ENCODE assay signal across 7 mouse cellular contexts in the genomic region with DNA sequence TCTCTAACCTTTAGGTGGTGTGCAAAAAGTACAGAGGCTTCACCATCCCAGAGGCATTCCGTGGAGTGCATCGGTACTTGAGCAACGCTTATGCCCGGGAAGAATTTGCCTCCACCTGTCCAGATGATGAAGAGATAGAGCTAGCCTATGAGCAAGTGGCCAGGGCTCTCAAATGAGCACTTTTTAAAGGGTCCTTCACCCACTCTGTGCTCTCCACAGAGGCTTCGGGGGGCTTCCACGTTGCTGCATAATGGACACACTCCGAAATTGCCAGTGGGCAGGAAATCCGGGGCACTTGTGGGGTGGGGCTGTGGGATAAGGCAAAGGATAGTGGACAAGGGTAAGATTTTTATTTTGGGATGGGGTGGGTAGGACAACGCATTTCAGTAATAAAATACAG. TPM values are rescaled to one million over a fixed set of nuclear protein-coding genes. Genes with fewer than 3 reads are reported as not detected.
DNase-seq lines count a peak whose midpoint lies in the region; ATAC-seq lines count a peak whose summit lies in the region.

No protein-coding gene starts in this region.

- peak overlapping the region; percentile 79 for H3K4me3 ChIP-seq in forebrain, embryonic 13.5 days
- no peak overlapping the region for H3K4me3 ChIP-seq in intestine, embryonic 16.5 days (ENCODE audit: low read length)
- H3K4me3 ChIP-seq in neural tube, embryonic 14.5 days (ENCODE audit: low read depth, low read length) = peak overlapping the region; percentile 77

- peaks cover 30% of the 10 kb centered on the region for H3K4me1 ChIP-seq in forebrain, embryonic 13.5 days
- H3K4me1 ChIP-seq in intestine, embryonic 16.5 days (ENCODE audit: control insufficient read depth, insufficient read depth, low read length) = peaks cover 24% of the 10 kb centered on the region
- H3K4me1 ChIP-seq in neural tube, embryonic 14.5 days (ENCODE audit: control insufficient read depth, insufficient read depth, low read length) = peaks cover 13% of the 10 kb centered on the region

- H3K27me3 ChIP-seq in forebrain, embryonic 13.5 days = peaks cover 3% of the 10 kb centered on the region; the same call in 1 of the 2 replicates
- H3K27me3 ChIP-seq in intestine, embryonic 16.5 days (replicated peaks; ENCODE audit: control insufficient read depth, insufficient read depth, low read length) = no peaks in the 10 kb centered on the region
- H3K27me3 ChIP-seq in neural tube, embryonic 14.5 days (ENCODE audit: control insufficient read depth, insufficient read depth, low read length) = no peaks in the 10 kb centered on the region

- peaks cover 65% of the 10 kb centered on the region for H3K36me3 ChIP-seq in forebrain, embryonic 13.5 days (ENCODE audit: poor library complexity, severe bottlenecking)
- peaks cover 30% of the 10 kb centered on the region for H3K36me3 ChIP-seq in intestine, embryonic 16.5 days (ENCODE audit: control insufficient read depth, insufficient read depth, low read length)
- H3K36me3 ChIP-seq in neural tube, embryonic 14.5 days (ENCODE audit: control insufficient read depth, insufficient read depth, low read length) = peaks cover 9% of the 10 kb centered on the region

- WGBS in forebrain, embryonic 13.5 days = 78% methylated on average over 9 of the region's 9 CpGs
- 48% methylated on average over 9 of the region's 9 CpGs for WGBS in intestine, embryonic 16.5 days
- 70% methylated on average over 9 of the region's 9 CpGs for WGBS in neural tube, embryonic 14.5 days

- H3K9ac ChIP-seq in forebrain, embryonic 13.5 days = no peak overlapping the region
- 0 out of 2 replicates have a peak overlapping the region, but pooled peaks have one; percentile 84 for H3K9ac ChIP-seq in intestine, embryonic 16.5 days (ENCODE audit: low read depth, low read length)
- H3K9ac ChIP-seq in neural tube, embryonic 14.5 days (replicated peaks; ENCODE audit: low read depth, low read length) = no peak overlapping the region

- no peaks in the 10 kb centered on the region for H3K9me3 ChIP-seq in forebrain, embryonic 13.5 days (replicated peaks)
- no peaks in the 10 kb centered on the region for H3K9me3 ChIP-seq in intestine, embryonic 16.5 days (ENCODE audit: control insufficient read depth, low read length)
- H3K9me3 ChIP-seq in neural tube, embryonic 14.5 days (ENCODE audit: control insufficient read depth, low read length) = no peaks in the 10 kb centered on the region

- peak overlapping the region; percentile 94; the same call in 1 of the 2 replicates for H3K27ac ChIP-seq in forebrain, embryonic 13.5 days
- H3K27ac ChIP-seq in intestine, embryonic 16.5 days (ENCODE audit: low read length) = peak overlapping the region; percentile 45; the same call in 1 of the 2 replicates
- H3K27ac ChIP-seq in neural tube, embryonic 14.5 days (ENCODE audit: low read depth, low read length) = no peak overlapping the region; the same call in 1 of the 2 replicates

- H3K4me2 ChIP-seq in forebrain, embryonic 13.5 days = peak overlapping the region; percentile 91
- peak overlapping the region; percentile 67; the same call in 1 of the 2 replicates for H3K4me2 ChIP-seq in intestine, embryonic 16.5 days (ENCODE audit: low read depth, low read length)
- peak overlapping the region; percentile 84 for H3K4me2 ChIP-seq in neural tube, embryonic 14.5 days (ENCODE audit: low read depth, low read length)

- ATAC-seq in forebrain, embryonic 13.5 days = 0 out of 2 replicates have a peak, but pooled peaks have one; percentile 0
- no peak for ATAC-seq in intestine, embryonic 16.5 days
- peak; percentile 9; the same call in 1 of the 2 replicates for ATAC-seq in neural tube, embryonic 14.5 days (ENCODE audit: low read depth)

- DNase-seq in kidney, postnatal 10 days = peak; percentile 33
- no peak for DNase-seq in kidney, adult 9 months
- no peak for DNase-seq in frontal cortex, postnatal 25 days (ENCODE audit: low spot score in 2 of 2)
- DNase-seq in right cerebral cortex, postnatal 25 days = no peak

RNA-seq across cellular contexts. Expression of a gene that starts 0.5 kb away (rescaled TPM):
- 543 and 566 TPM in 2 replicates for polyA plus RNA-seq in forebrain, embryonic 13.5 days (2015; fragmentation: Nextera tagmentation; extraction: Ambion mirVana)
- 146 and 170 TPM in 2 replicates for polyA plus RNA-seq in intestine, embryonic 16.5 days (2015; fragmentation: Nextera tagmentation; extraction: Ambion mirVana)
- polyA plus RNA-seq in neural tube, embryonic 14.5 days (2014; fragmentation: Nextera tagmentation; extraction: Ambion mirVana) = 269 and 303 TPM in 2 replicates

RNA-seq across cellular contexts. Expression of a gene that starts 6.9 kb away (rescaled TPM):
- polyA plus RNA-seq in forebrain, embryonic 13.5 days (2015; fragmentation: Nextera tagmentation; extraction: Ambion mirVana) = not detected in 2 replicates
- 0.24 TPM in 1 of 2 replicates, not detected in the other for polyA plus RNA-seq in intestine, embryonic 16.5 days (2015; fragmentation: Nextera tagmentation; extraction: Ambion mirVana)
- not detected in 2 replicates for polyA plus RNA-seq in neural tube, embryonic 14.5 days (2014; fragmentation: Nextera tagmentation; extraction: Ambion mirVana)

RNA-seq across cellular contexts. Expression of a gene that starts 7.7 kb away (rescaled TPM):
- 0.29 and 0.56 TPM in 2 replicates for polyA plus RNA-seq in forebrain, embryonic 13.5 days (2015; fragmentation: Nextera tagmentation; extraction: Ambion mirVana)
- 0.37 and 0.40 TPM in 2 replicates for polyA plus RNA-seq in intestine, embryonic 16.5 days (2015; fragmentation: Nextera tagmentation; extraction: Ambion mirVana)
- polyA plus RNA-seq in neural tube, embryonic 14.5 days (2014; fragmentation: Nextera tagmentation; extraction: Ambion mirVana) = 0.12 and 0.15 TPM in 2 replicates

RNA-seq across cellular contexts. Expression of a gene that starts 8.6 kb away (rescaled TPM):
- polyA plus RNA-seq in forebrain, embryonic 13.5 days (2015; fragmentation: Nextera tagmentation; extraction: Ambion mirVana) = 141 and 147 TPM in 2 replicates
- 405 and 416 TPM in 2 replicates for polyA plus RNA-seq in intestine, embryonic 16.5 days (2015; fragmentation: Nextera tagmentation; extraction: Ambion mirVana)
- 13.3 and 37.0 TPM in 2 replicates for polyA plus RNA-seq in neural tube, embryonic 14.5 days (2014; fragmentation: Nextera tagmentation; extraction: Ambion mirVana)

RNA-seq across cellular contexts. Expression of a gene that starts 11.8 kb away (rescaled TPM):
- 4.5 and 5.9 TPM in 2 replicates for polyA plus RNA-seq in forebrain, embryonic 13.5 days (2015; fragmentation: Nextera tagmentation; extraction: Ambion mirVana)
- polyA plus RNA-seq in intestine, embryonic 16.5 days (2015; fragmentation: Nextera tagmentation; extraction: Ambion mirVana) = 3.6 and 4.4 TPM in 2 replicates
- polyA plus RNA-seq in neural tube, embryonic 14.5 days (2014; fragmentation: Nextera tagmentation; extraction: Ambion mirVana) = 1.9 and 2.2 TPM in 2 replicates
